Mouse (Mus musculus) ES-E14 (cell line): ENCODE data around the gene Ccdc146. TPM values are rescaled to one million over a fixed set of nuclear protein-coding genes. Genes with fewer than 3 reads are reported as not detected.

Experiments
- DNase-seq: peaks from one replicate; pipeline ENCODE4 v3.0.0-alpha.2; 2013; ENCODE audit warnings: low read depth, low spot score
- H3K27ac ChIP-seq: 2 replicates; pipeline ENCODE4 v1.5.1; 2012; ENCODE audit warnings: low read depth, mild to moderate bottlenecking, low read length, moderate library complexity, mixed read lengths; ENCODE audit not compliant: poor library complexity, insufficient read depth, severe bottlenecking
- H3K36me3 ChIP-seq: 2 replicates; pipeline ENCODE4 v1.6.1; 2012; ENCODE audit warnings: mild to moderate bottlenecking, low read length, moderate library complexity, mixed read lengths; ENCODE audit not compliant: control insufficient read depth, poor library complexity, insufficient read depth, severe bottlenecking
- H3K4me1 ChIP-seq, 2 experiments: fragments of 150-350 bp in 1 of 2; sonication (generic) in 1 of 2; 2 replicates each; pipeline ENCODE4 v1.6.1; 2012; ENCODE audit warnings: low read length in 2 of 2, mild to moderate bottlenecking in 1 of 2, mixed read lengths in 1 of 2; ENCODE audit not compliant: control insufficient read depth in 2 of 2, insufficient read depth in 2 of 2, poor library complexity in 1 of 2
- H3K4me3 ChIP-seq, 2 experiments: fragments of 150-350 bp in 1 of 2; sonication (generic) in 1 of 2; 2 replicates each; pipeline ENCODE4 v1.5.1; 2012; ENCODE audit warnings: low read length in 2 of 2, low read depth in 1 of 2, mild to moderate bottlenecking in 1 of 2, mixed read lengths in 1 of 2; ENCODE audit not compliant: insufficient read depth in 1 of 2, poor library complexity in 1 of 2, severe bottlenecking in 1 of 2
- H3K9ac ChIP-seq: 2 replicates; pipeline ENCODE4 v1.6.1; 2012; ENCODE audit warnings: low read depth, mild to moderate bottlenecking, low read length, mixed read lengths; ENCODE audit not compliant: poor library complexity, insufficient read depth, severe bottlenecking
- H3K9me3 ChIP-seq: fragments of 150-350 bp; sonication (generic); 2 replicates; pipeline ENCODE4 v1.6.1; 2012; ENCODE audit warnings: low read depth, mild to moderate bottlenecking, low read length; ENCODE audit not compliant: control insufficient read depth, insufficient read depth
- CHD2 ChIP-seq: IDR thresholded peaks from 2 replicates; pipeline ENCODE4 v1.6.1; 2014; ENCODE audit warnings: mild to moderate bottlenecking, low read depth, low read length, inconsistent platforms
- HCFC1 ChIP-seq: IDR thresholded peaks from 2 replicates; pipeline ENCODE4 v1.6.1; 2012; ENCODE audit warnings: low read length, inconsistent platforms, borderline replicate concordance; ENCODE audit not compliant: insufficient read depth
- MAFK ChIP-seq: IDR thresholded peaks from 2 replicates; pipeline ENCODE4 v1.6.1; 2014; ENCODE audit warnings: mild to moderate bottlenecking, low read depth, low read length, inconsistent platforms; ENCODE audit not compliant: insufficient read depth
- ZC3H11A ChIP-seq: IDR thresholded peaks from 2 replicates; pipeline ENCODE4 v1.6.1; 2012; ENCODE audit warnings: low read depth, mild to moderate bottlenecking, inconsistent platforms, low read length, borderline replicate concordance
- ZNF384 ChIP-seq: IDR thresholded peaks from 2 replicates; pipeline ENCODE4 v1.6.1; 2012; ENCODE audit warnings: low read depth, low read length, inconsistent platforms
- in situ Hi-C, 2 experiments: fragments of 600-800 bp; cut with MboI; formaldehyde crosslinking; loops; one replicate each; pipeline ENCODE4 v1.15.1; 2025; ENCODE audit warnings: low sequenced_read_pairs in 2 of 2, inconsistent platforms in 1 of 2; ENCODE audit not compliant: unreplicated experiment in 2 of 2
- total RNA-seq: library from RNA; depleted of rRNA; stranded (reverse); fragments of 300-350 nt; gene quantifications from 2 replicates; pipeline ENCODE4 v1.2.3, GENCODE M21; 2012

The Ccdc146 gene
- total RNA-seq, 1 experiment, result not detected

- Histone ChIP-seq H3K4me3 (peak within 1 kb of the TSS; percentile 51 to 57), H3K27ac (no peak within 1 kb of the TSS), H3K4me1 (no peaks in the 10 kb centered on the region), H3K36me3 (no peaks in the 10 kb centered on the region), H3K9me3 (no peaks in the 10 kb centered on the region), H3K9ac (peak within 1 kb of the TSS; percentile 71)
- TF ChIP-seq CHD2 (no peak), ZNF384 (no peak), HCFC1 (0 out of 2 replicates have a peak, but pooled peaks have one; percentile 29), MAFK (peak; percentile 58; the same call in 1 of the 2 replicates)
- in situ Hi-C loops, result no loop called here
- DNase-seq, result peak; percentile 26
These were observed 51.8 kb downstream of the Ccdc146 start, which contains the start of gene Fgl2 for GRCm38 (mm10) chr5:21372493-21373179. Fgl2 (plus strand) TSS chr5:21372642.

GRCm38 (mm10) chr5:21371920-21372319 is 52.6 kb downstream of the Ccdc146 start:
- Histone ChIP-seq H3K9ac (no peak overlapping the region), H3K27ac (no peak overlapping the region), H3K9me3 (no peaks in the 10 kb centered on the region), H3K4me1 (no peaks in the 10 kb centered on the region), H3K4me3 (peak overlapping the region in 1 of 2 experiments; percentile 51; a peak in 1 of 4 replicates), H3K36me3 (no peaks in the 10 kb centered on the region)
- in situ Hi-C loops, result no loop called here
- no peak for DNase-seq
- TF ChIP-seq MAFK (no peak), CHD2 (no peak), ZC3H11A (no peak), HCFC1 (no peak), ZNF384 (no peak)

- H3K27ac ChIP-seq, result no peak overlapping the region
- H3K4me3 ChIP-seq, result no peak overlapping the region
- no peak for DNase-seq
- no peaks in the 10 kb centered on the region for H3K36me3 ChIP-seq
- in situ Hi-C loops, result no loop called here
- H3K4me1 ChIP-seq, result no peaks in the 10 kb centered on the region
- TF ChIP-seq ZC3H11A (no peak), CHD2 (no peak), MAFK (no peak), HCFC1 (no peak), ZNF384 (no peak)
- no peaks in the 10 kb centered on the region for H3K9me3 ChIP-seq
- H3K9ac ChIP-seq, result no peak overlapping the region
These were observed 54.1 kb downstream of the Ccdc146 start for GRCm38 (mm10) chr5:21370218-21370947.

GRCm38 (mm10) chr5:21367514-21367913 is 57.0 kb downstream of the Ccdc146 start:
- H3K27ac ChIP-seq, result no peak overlapping the region

More at GRCm38 (mm10) chr5:21367514-21367913, 57.0 kb downstream of the Ccdc146 start:
- TF ChIP-seq CHD2, result no peak
- no peak for TF ChIP-seq ZC3H11A
- TF ChIP-seq MAFK, result no peak
- no peak for TF ChIP-seq ZNF384
- TF ChIP-seq HCFC1, result no peak
- in situ Hi-C loops, result no loop called here
- no peak overlapping the region for H3K9ac ChIP-seq
- no peaks in the 10 kb centered on the region for H3K36me3 ChIP-seq
- no peak for DNase-seq
- no peak overlapping the region for H3K4me3 ChIP-seq
- H3K4me1 ChIP-seq, result no peaks in the 10 kb centered on the region
- no peaks in the 10 kb centered on the region for H3K9me3 ChIP-seq
